Mouse (Mus musculus): ENCODE results near the gene Mast3. TPM values are rescaled to one million over a fixed set of nuclear protein-coding genes. Genes with fewer than 3 reads are reported as not detected.

The Mast3 gene
- total RNA-seq, 2 experiments from 2014 or later = 15.6 to 16.7 TPM

DNA sequence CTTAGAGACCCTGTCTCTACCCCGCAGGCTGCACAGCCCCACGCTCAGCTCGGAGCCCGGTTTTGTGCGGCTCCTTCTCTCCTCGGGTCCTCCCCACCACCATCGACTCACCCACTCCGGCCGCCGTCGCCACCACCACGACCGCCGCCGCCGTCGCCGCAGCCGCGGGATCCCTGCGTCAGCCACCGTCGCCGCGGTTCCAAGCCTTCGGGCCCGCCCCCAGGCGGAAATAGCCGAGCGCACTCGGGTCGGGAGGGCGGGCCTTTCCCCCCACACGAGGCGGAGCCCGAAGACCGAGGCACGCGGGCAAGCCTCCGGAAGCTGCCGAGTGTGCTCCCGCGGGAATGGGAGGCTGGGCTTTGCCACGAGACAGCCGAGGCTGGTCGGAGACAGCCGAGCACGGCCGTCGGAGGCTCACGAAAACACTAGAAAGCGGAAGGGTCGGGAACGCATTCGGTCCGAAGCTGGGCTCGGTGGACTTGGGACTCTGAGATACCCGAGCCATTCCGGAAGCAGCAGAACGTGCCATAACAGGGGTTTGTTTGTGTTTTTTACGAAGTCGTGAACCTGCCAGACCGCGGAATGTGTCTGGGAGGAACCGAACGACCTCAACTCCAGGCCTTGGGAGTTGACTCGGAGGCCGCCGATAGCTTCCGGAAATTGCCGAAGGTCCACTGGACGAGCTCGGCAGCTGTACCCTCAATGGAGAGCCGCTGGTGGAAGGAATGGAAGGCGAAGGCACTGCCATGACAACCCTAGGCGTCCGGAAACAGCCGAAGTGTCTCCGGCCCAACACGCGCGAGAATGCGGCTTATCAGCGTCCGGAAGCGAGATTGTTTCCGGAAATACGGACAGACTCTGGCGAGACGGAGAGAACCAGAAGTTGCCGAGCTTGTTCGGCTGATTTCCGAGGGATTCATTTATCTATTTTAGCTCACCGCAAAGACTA is 28.1 kb downstream of the Mast3 start, which contains the start of gene Pik3r2:
TSS of gene Pik3r2 (minus strand) at position 218 of the 949 bp plus-strand sequence.
- peak; percentile 99 for DNase-seq (ENCODE audit: low spot score in 2 of 2)

DNA sequence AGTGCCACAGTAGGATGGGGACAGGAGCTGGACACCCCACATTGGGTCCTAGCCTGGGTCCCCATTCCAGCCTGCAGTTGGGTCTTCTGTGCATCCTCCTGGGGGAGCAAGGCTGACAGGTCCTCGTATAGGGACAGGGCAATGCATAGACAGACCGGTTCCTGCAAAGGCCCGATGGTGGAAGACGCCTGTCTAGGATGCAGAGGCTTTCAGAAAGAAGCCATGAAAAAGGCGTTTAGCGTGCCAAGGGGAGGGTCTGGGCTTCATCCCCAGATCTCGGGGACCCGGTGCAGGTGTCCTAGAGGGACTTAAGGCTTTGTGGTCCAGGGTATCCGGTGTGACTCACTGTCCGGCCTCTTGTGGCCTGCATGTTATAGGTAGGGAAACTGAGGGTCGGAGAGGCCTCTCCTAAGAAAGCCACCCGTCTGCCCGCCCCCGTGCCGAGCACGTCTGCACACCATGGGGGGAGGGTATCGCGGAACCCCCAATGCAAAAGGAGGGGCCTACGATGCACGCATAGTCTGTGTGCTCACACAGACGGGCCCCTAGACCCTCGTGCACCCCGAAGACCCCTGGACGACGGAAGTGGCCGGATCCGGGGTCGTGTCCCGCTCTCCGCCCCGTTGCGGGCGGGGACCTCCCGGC is 28.9 kb downstream of the Mast3 start:
- DNase-seq (ENCODE audit: low spot score in 2 of 2) = no peak

DNA sequence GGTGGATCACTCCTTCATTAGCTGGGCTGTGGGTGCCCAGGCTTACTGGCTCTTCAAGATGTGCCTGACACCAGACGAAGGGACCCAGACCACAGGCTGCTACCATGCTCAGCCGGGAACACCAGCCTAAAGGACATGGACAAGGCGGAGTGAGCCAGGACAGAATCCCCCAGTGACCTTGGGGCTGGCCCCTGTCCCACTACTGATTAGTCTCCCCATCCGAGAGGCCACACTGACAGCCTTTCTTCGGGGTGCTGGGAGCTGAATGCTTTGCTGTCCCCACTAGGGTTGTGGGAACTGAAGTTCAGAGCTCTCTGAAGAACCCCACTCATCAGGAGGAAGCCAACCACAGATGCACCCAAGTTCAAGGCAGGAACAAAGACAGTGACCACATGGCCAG is 29.6 kb downstream of the Mast3 start:
- no peak for DNase-seq (ENCODE audit: low spot score in 2 of 2)

DNA sequence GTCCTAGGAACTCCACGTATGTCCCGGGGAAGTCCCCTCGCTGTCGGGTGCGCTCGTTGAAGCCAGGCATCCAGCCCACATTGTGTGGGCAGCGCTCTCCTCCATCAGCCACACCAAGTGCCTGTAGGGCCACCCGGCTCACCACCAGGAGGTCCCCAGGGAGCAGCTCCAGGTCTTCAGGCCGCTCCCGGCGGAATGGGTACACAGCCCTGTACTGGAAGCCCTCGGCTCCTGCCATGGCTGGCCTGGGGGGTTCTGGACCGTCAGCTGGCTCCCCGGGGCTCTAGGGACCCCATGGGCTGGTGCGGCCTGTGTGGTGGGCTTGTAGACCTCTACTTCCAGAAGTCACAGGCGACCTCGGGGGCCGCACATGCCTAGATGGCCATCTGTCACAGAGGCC is 30.1 kb downstream of the Mast3 start:
- DNase-seq (ENCODE audit: low spot score in 2 of 2) = no peak

DNA sequence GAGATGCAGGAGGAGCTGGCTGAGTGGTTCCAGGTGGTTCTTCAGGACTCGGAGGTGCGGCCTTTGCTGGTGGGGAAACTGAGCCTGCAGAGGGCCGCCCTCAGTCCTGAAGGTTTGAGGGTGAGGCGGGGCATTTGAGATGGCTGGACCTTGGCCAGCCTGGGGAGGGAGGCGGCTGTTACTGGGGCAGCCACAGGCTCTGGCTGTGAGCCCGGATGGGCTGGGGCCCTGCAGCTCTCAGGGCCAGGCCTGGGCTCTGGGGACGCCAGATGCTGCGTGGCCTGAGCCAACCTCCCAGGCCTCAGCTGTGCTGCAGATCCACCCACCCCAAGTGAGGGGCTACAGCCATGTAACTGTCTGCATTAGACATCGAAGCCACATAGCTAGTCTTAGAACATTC is 31.0 kb downstream of the Mast3 start:
- peak; percentile 60 to 68 for DNase-seq (ENCODE audit: low spot score in 2 of 2)

DNA sequence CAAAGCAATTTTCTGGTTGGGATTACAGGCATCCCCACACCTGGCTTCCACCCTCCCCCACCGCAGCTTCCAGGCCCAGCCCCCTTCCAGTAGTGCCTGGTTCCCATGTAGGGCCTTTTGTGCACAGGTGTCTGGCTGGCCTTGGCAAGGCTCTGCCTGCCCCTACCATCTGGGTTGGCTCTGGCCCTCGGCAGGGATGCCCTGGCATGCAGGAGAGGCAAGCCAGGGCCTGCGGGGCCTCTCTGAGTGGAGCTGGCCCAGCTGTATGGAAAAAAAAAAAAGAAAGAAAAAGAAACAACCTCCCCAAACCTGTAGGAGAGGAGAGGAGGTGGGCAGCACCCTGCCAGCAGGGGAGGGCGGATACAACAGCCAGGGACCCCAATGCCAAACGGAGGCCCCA is 31.4 kb downstream of the Mast3 start:
- no peak for DNase-seq (ENCODE audit: low spot score in 2 of 2)

DNA sequence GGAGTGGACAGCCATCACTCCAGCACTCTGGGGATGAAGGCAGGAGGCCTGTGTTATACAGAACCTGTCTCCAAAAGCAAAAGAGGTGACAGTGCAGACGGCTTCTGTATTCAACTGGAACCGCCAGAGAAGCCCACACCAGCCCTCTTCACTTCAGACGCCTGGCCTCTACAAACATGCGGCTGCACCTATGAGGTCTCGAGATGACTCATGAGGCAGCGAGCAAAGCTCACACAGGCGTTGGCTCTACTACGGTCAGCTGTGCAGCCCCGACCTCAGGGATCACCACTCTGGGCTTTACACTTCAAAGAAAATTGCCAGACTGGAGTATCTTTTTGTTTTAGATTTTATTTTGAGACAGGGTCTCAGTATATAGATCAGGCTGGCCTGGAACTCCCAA is 32.0 kb downstream of the Mast3 start:
- DNase-seq (ENCODE audit: low spot score in 2 of 2) = no peak

DNA sequence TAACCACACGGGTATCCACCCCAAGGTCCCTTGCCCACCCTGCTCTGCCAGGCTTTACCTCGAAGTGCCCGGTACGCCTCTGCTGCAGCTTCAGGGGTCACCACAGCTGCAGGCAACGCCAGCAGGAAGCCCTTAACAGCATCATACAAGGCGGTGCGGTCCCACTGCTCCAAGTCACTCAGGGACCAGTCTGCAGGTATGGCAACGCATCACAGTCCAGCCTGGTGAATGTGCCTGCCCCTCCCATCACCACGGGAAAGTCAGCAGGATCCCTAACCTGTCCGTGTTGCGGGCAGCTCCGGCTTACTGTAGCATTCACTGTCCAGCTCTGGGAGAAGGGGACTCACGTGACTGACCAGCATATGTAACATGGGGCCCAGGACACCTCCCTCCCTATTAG is 32.8 kb downstream of the Mast3 start:
- no peak for DNase-seq (ENCODE audit: low spot score in 2 of 2)

DNA sequence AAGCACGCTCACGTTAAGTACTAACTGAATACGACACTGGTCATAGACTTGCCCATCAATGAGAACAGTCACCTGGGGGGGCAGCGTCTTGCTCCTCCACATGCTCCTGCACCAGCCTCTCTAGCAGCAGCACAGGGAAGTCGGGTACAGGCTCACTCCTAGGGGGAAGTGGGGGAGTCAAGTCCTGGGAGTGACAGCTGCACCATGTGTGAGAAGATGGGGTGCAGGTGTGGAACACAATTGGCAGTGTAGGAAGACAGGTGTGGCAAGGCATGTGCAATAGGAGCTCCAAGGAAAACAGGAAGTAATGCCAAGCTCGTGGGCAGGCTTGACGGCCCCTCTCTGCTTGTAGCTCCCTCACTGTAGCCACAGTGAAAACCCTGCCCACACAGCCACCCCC is 33.6 kb downstream of the Mast3 start:
- no peak for DNase-seq (ENCODE audit: low spot score in 2 of 2)

DNA sequence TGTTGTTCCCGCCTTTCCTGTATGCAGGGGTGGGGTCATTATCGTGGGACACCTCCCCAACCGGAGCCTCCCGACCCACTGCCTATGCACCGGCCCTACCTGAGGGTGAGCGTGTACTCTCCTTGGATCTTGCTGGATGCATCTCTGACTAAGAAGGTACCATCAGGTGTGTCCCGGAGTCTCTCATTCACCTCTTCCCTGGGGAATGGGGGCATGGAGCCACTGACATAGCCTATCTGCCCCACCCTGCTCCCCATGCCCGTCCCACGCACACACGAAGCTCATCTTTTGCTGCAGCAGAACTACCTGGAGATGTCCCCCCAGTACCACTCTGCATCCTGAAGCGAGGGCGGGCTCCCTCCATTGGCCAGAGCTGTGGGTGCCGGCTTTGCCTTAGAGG is 34.1 kb downstream of the Mast3 start:
- no peak for DNase-seq (ENCODE audit: low spot score in 2 of 2)

DNA sequence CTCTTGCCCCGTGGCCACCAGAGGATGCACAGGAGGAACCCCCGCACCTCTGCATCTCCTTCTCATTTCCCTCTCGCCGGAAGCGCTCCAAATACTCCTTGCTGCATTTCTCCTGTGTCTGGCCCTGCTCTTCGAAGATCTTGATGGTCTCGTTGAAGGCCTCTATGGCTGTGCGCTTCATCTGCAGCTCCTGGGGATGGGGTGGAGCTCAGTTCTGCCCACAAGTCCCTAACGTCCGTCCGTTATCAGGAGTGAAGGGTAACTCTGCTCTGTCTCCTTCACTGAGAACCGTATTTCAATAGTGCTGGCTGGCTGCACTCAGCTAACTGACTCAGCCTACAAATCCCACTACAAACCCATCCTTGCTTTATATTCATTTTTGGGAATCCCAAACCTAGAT is 35.0 kb downstream of the Mast3 start:
- DNase-seq (ENCODE audit: low spot score in 2 of 2) = no peak

DNA sequence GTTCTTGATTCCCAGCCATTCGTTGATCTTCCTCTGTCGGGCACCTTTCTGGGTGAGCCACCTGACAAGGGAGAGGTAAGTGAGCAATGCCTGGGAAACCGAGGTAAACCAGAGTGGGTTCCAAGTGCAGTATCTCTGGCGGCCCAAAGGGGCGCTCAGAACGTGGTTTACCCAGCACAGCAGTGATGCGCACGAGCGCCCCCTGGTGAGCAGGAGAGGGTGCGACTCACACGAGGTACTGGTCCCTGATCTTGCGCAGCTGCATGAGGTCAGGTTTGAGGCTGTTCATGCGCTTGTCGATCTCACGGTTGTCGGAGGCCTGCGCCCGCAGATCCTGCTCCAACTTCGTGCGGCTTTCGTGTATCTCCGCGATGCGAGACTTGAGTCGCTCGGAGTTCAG is 35.5 kb downstream of the Mast3 start:
- peak; percentile 96 to 98 for DNase-seq (ENCODE audit: low spot score in 2 of 2)

DNA sequence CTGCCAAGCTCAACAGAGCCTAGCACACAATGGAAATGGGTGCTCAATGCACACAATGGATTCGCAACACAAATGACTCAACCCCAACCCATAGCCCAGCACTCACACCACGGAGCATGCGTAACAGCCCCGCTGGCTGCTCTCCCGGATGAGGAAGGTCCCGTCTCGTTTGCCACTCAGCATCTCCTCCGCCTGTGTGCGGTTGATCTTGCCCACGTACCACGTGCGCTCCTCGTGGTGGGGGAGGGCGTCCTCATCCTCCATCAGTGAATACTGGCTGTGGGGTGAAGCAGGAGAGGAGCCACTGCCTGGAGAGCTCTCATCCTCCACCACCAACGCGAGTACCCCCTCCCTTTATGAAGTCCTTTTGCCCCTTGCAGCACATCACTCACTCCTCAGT is 35.9 kb downstream of the Mast3 start:
- no peak for DNase-seq (ENCODE audit: low spot score in 2 of 2)

DNA sequence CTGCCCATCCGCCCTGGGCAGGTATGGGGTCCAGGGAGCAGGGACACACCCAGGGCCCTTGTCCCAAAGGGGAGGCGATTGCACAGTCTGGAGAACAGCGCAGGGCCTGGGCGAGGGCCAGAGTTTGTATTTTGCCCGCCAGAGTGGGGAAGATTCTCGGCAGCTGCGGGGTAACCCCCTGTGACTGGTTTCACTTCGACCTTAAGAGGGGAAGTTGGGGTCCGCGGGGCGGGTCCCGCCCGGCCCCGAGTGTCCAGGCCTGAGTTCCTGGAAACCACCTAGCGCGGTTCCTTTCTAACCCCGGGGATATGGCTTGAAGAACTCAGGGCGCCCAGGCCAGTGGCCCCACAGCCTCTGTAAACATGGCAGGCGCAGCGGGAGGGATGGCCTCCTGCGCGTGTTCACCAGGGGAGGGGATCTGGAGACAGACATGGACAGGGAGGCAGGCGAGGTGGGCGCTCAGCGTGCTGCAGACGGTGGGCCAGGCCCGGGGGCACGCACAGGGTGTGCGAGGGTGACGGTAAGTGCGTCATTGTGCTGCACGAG is 36.5 kb downstream of the Mast3 start:
- no peak for DNase-seq (ENCODE audit: low spot score in 2 of 2)

DNA sequence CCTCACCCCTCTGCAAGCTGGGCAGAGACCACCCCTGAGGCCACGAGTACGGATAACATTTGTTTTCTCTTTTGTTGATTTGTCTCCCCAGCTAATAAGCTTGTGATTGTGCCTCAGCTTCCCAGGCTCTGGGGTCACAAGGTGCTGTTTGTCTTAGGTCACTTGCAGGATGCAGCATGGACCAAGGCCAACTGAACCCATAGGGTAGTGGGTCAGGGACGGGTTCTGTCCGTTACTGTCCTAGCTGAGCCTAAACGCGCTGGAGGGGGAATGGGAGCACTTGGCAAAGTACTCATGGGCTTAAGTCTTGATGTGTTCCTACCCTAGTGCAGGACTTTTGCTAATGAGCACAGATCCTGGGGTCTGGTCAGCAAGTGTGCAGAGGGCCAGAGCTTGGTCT is 37.4 kb downstream of the Mast3 start:
- DNase-seq (ENCODE audit: low spot score in 2 of 2) = no peak

DNA sequence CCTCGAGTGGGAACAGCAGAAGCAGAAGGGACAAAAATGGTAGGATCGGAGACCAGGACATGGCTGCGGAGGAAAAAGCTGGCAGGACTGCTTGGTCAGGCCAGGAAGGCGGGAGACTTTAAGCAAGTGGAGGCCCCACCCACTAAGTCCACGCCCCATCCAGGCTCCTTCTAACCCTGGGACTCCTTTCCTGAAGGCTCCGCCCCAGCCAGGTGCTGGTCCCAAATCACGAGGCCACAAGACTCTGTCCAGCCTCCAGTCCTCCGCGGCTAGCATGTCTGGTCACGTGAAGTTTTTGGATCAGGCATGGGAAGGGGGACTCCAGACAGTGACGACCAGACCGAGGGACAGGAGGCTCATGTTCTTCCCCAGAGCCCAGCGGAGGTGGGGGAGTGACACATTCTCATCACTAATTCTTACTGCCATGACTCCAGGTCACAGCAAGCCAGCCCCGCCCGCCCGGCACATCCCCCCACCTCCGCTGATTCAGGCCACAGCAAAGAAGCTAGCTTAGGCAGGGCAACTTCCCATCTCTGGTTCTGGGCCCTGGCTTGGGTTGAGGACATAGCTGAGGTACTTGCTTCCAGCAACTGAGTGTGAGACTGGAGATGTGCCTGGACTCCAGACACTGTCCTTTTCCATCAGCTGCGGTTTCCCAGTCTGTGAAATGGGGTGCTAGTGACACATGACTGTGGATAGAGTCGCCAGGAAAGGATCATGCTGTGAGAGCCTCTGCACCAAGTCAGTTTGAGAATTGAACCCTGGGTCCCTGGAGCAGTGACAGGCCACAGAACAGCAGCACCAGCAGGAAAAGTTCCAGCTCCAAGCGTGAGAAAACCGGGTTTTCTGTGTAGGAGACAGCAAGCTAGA is 38.0 kb downstream of the Mast3 start:
- peak; percentile 61 to 63 for DNase-seq (ENCODE audit: low spot score in 2 of 2)

DNA sequence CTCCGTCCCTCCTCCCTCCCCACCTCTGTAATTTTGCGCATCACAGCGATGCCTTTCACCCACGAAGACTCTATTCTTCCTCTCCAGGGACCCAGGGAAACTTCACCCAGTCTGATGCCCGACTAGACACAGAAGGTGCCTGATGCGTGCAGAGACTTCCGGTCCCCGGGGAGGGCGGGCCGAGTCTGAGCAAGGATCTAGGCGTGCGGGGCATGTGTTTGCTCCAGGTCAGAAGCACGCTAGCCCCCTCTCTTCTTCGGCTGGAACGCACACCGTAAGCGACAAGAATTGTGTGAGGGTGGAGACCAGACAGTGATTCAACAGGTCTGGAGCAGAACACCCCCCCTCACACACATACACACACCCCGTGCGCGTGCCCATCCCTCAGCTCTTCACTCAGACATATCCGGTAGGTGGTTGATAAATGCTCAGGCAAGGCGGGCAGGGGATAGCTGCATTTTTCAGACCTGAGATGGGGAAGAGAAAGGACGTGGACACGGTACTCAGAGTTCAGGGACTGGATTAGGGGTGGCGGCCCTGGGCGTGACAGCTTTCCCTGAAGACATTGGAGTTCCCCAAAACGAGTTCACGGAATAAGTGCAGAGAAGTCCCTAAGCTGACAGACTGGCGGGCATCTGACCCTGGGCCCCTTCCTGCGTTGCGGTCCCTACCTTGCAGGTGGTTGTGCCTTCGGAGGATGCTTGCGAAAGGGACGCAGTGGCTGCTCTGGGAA is 38.9 kb downstream of the Mast3 start:
- no peak for DNase-seq (ENCODE audit: low spot score in 2 of 2)

DNA sequence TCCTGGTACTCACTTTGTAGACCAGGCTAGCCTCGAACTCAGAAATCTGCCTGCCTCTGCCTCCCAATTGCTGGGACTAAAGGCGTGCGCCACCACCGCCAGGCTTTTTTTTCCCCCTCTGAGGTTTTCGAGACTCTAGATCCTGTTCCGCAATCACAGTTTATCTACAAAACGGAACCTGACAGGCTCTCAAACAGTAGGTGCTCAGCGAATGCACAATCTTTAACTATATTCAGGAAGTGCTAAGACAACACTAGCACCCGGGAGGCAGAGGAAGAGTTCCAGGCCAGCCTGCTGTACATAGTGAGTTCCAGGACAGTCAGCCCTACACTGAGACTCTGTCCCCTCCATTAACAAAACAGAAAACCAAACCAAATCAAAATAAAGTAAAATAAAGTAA is 39.5 kb downstream of the Mast3 start:
- no peak for DNase-seq (ENCODE audit: low spot score in 2 of 2)

DNA sequence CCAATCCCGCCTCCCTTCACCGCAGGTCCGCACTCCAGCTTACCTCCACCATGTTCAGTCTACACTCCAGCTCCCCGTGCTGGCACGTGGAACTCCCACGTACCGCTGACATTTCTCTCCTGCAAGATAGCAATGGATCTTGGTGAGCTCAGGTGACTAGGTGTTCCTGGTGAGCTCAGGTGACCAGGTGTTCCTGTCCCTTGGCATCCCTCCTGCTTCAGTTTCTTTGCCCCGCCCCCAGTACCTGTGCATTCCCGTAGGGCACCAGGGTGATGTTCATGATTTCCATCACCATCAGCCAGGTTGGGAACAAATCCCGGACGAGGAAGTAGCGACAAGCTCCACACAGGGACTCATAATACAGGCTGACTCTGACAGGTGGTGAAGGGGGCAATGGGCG is 40.2 kb downstream of the Mast3 start:
- no peak for DNase-seq (ENCODE audit: low spot score in 2 of 2)

DNA sequence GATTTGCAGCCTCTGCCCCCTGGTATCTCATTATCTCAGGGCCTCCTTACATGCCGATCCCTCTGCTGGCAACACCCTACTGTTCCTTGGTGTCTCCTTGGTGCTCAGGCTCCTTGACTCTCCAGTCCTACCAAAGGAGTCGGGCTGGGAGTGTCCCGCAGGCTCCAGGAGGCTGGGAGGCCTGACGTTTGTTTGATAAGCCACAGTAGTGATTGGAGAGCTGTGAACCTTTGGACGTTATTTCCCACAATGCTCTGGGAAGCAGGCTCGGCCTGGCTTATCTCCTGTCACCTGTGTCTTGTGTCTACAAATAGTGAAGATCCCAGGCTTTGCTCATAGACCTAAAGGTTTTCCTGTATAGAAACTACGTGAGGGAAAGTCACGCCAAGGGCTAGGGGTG is 40.8 kb downstream of the Mast3 start:
- no peak for DNase-seq (ENCODE audit: low spot score in 2 of 2)

DNA sequence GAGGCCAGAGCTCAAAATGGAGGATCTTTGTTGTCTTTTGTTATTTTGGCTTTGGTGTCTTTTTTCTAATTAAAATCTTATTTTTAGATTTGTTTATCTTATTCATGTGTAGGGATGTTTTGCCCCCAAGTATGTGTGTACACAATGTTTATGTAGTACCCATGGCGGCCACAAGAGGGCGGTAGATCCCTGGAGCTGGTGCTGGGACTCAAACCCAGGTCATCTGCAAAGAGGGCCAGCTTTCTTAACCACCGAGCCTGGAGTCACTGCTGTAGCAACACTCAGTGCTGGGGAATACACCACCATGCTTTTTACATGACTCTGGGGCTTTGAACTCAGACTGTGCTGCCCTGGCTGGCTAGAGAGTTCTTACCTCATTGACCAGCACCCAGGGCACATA is 41.5 kb downstream of the Mast3 start:
- DNase-seq (ENCODE audit: low spot score in 2 of 2) = peak; percentile 70 to 80
